8 mouse cellular contexts compared by ENCODE assay signal in genomic region chr1:136130951-136131558, GRCm38 (mm10). TPM values are rescaled to one million over a fixed set of nuclear protein-coding genes. Genes with fewer than 3 reads are reported as not detected.
DNase-seq lines count a peak whose midpoint lies in the region; ATAC-seq and TF ChIP-seq lines count a peak whose summit lies in the region.

Gene Kif21b, plus strand, starts transcription at chr1:136131389.

- no peaks in the 10 kb centered on the region for H3K9me3 ChIP-seq in forebrain, embryonic 13.5 days (replicated peaks)
- H3K9me3 ChIP-seq in liver, embryonic 15.5 days (replicated peaks) = no peaks in the 10 kb centered on the region
- no peaks in the 10 kb centered on the region for H3K9me3 ChIP-seq in neural tube, embryonic 12.5 days
- H3K9me3 ChIP-seq in stomach, postnatal 0 days (ENCODE audit: control insufficient read depth, low read length) = no peaks in the 10 kb centered on the region

- WGBS in forebrain, embryonic 13.5 days = 2% methylated on average over 42 of the region's 42 CpGs
- WGBS in liver, embryonic 15.5 days (ENCODE audit: insufficient replicate concordance) = under 1% methylated on average over 42 of the region's 42 CpGs
- WGBS in neural tube, embryonic 12.5 days = under 1% methylated on average over 42 of the region's 42 CpGs
- WGBS in stomach, postnatal 0 days = 1% methylated on average over 37 of the region's 42 CpGs

- intact Hi-C loops in heart, postnatal 10 days (cut with DNase I) = no loop called here

- H3K27ac ChIP-seq in brown adipose tissue, adult 24 weeks (replicated peaks; ENCODE audit: low read depth, low read length) = no peak within 1 kb of the TSS
- H3K27ac ChIP-seq in forebrain, embryonic 13.5 days = peak within 1 kb of the TSS; percentile 95
- peak within 1 kb of the TSS; percentile 55; the same call in 1 of the 2 replicates for H3K27ac ChIP-seq in liver, embryonic 15.5 days (replicated peaks)
- H3K27ac ChIP-seq in neural tube, embryonic 12.5 days = peak within 1 kb of the TSS; percentile 67
- H3K27ac ChIP-seq in stomach, postnatal 0 days (replicated peaks) = no peak within 1 kb of the TSS

- peak; percentile 90 for ATAC-seq in forebrain, embryonic 13.5 days
- peak; percentile 81 for ATAC-seq in liver, embryonic 15.5 days (ENCODE audit: insufficient read depth)
- ATAC-seq in neural tube, embryonic 12.5 days (ENCODE audit: low FRiP score, low read depth) = peak; percentile 91
- ATAC-seq in stomach, postnatal 0 days (ENCODE audit: low FRiP score, low TSS enrichment) = peak; percentile 76

- H3K4me1 ChIP-seq in brown adipose tissue, adult 24 weeks (ENCODE audit: control insufficient read depth, insufficient read depth, insufficient read length, low read length) = peaks cover 2% of the 10 kb centered on the region
- H3K4me1 ChIP-seq in forebrain, embryonic 13.5 days = peaks cover 65% of the 10 kb centered on the region
- peaks cover 85% of the 10 kb centered on the region for H3K4me1 ChIP-seq in liver, embryonic 15.5 days (replicated peaks)
- H3K4me1 ChIP-seq in neural tube, embryonic 12.5 days = peaks cover 62% of the 10 kb centered on the region
- H3K4me1 ChIP-seq in stomach, postnatal 0 days (replicated peaks; ENCODE audit: control insufficient read depth, insufficient read depth) = 0 out of 2 replicates have a peak, but pooled peaks cover 11% of the 10 kb centered on the region

- H3K9ac ChIP-seq in forebrain, embryonic 13.5 days = peak within 1 kb of the TSS; percentile 97
- H3K9ac ChIP-seq in liver, embryonic 15.5 days = peak within 1 kb of the TSS; percentile 65
- peak within 1 kb of the TSS; percentile 86 for H3K9ac ChIP-seq in neural tube, embryonic 12.5 days
- peak within 1 kb of the TSS; percentile 74 for H3K9ac ChIP-seq in stomach, postnatal 0 days (ENCODE audit: low read length)

- peak within 1 kb of the TSS; percentile 65 for H3K4me3 ChIP-seq in brown adipose tissue, adult 24 weeks (ENCODE audit: insufficient read depth, low read depth, low read length)
- peak within 1 kb of the TSS; percentile 89 for H3K4me3 ChIP-seq in forebrain, embryonic 13.5 days
- peak within 1 kb of the TSS; percentile 69 for H3K4me3 ChIP-seq in liver, embryonic 15.5 days (replicated peaks)
- H3K4me3 ChIP-seq in neural tube, embryonic 12.5 days = peak within 1 kb of the TSS; percentile 79
- H3K4me3 ChIP-seq in stomach, postnatal 0 days (ENCODE audit: low read depth, low read length) = peak within 1 kb of the TSS; percentile 68

- no peaks in the 10 kb centered on the region for H3K36me3 ChIP-seq in forebrain, embryonic 13.5 days (ENCODE audit: poor library complexity, severe bottlenecking)
- no peaks in the 10 kb centered on the region for H3K36me3 ChIP-seq in liver, embryonic 15.5 days (replicated peaks)
- H3K36me3 ChIP-seq in neural tube, embryonic 12.5 days = no peaks in the 10 kb centered on the region
- H3K36me3 ChIP-seq in stomach, postnatal 0 days (ENCODE audit: control insufficient read depth, insufficient read depth, low read length) = no peaks in the 10 kb centered on the region

- H3K27me3 ChIP-seq in forebrain, embryonic 13.5 days = peaks cover 4% of the 10 kb centered on the region; the same call in 1 of the 2 replicates
- peaks cover 29% of the 10 kb centered on the region for H3K27me3 ChIP-seq in liver, embryonic 15.5 days
- H3K27me3 ChIP-seq in neural tube, embryonic 12.5 days (replicated peaks) = no peaks in the 10 kb centered on the region; the same call in 1 of the 2 replicates
- no peaks in the 10 kb centered on the region for H3K27me3 ChIP-seq in stomach, postnatal 0 days (ENCODE audit: control insufficient read depth, insufficient read depth, low read length)

- TF ChIP-seq EP300 in stomach, postnatal 0 days (optimal IDR thresholded peaks at IDR 0.05) = no peak

- peak; percentile 93 for DNase-seq in CD4-positive helper T cell, adult 2 months (ENCODE audit: low read depth, low spot score)
- peak; percentile 86 to 88 for DNase-seq in heart, postnatal 10 days
- DNase-seq in kidney, postnatal 4 days = peak; percentile 93 to 94
- DNase-seq in stomach, postnatal 0 days (ENCODE audit: low spot score) = peak; percentile 91

- TF ChIP-seq CTCF in stomach, postnatal 0 days (IDR thresholded peaks at IDR 0.05; ENCODE audit: low read depth) = no peak

- peak within 1 kb of the TSS; percentile 75 for H3K4me2 ChIP-seq in forebrain, embryonic 13.5 days
- H3K4me2 ChIP-seq in liver, embryonic 15.5 days = peak within 1 kb of the TSS; percentile 99
- H3K4me2 ChIP-seq in neural tube, embryonic 12.5 days (replicated peaks) = peak within 1 kb of the TSS; percentile 75
- H3K4me2 ChIP-seq in stomach, postnatal 0 days (replicated peaks; ENCODE audit: low read depth) = peak within 1 kb of the TSS; percentile 100

RNA-seq across cellular contexts. Expression of gene Kif21b, which starts in this region (rescaled TPM):
- polyA plus RNA-seq in brown adipose tissue, adult 24 weeks (2012; ENCODE audit: insufficient read depth, insufficient read length, missing spikeins) = 1.3 TPM in 2 replicates
- polyA plus RNA-seq in forebrain, embryonic 13.5 days (2015; fragmentation: Nextera tagmentation; extraction: Ambion mirVana) = 43.4 and 45.5 TPM in 2 replicates
- total RNA-seq in heart, postnatal 10 days (2021) = 1 to 10 TPM; 1.3 to 1.6 TPM
- 1.1 and 1.5 TPM in 2 replicates for polyA plus RNA-seq in liver, embryonic 15.5 days (2015; fragmentation: Nextera tagmentation; extraction: Ambion mirVana)
- polyA plus RNA-seq in neural tube, embryonic 12.5 days (2016; fragmentation: Nextera tagmentation; extraction: Ambion mirVana) = 35.9 and 37.1 TPM in 2 replicates
- 0.29 and 0.36 TPM in 2 replicates for polyA plus RNA-seq in stomach, postnatal 0 days (2015; fragmentation: Nextera tagmentation; extraction: Ambion mirVana)

Comparison
In these comparisons a context has a peak if more than half of its experiments do, and no peak if none do; other contexts are left out.
1. RNA of gene Kif21b (polyA plus RNA-seq): 43.4 to 45.5 TPM in forebrain, embryonic 13.5 days and 35.9 to 37.1 TPM in neural tube, embryonic 12.5 days; 1.3 TPM in brown adipose tissue, adult 24 weeks, 1.1 to 1.5 TPM in liver, embryonic 15.5 days and 0.29 to 0.36 TPM in stomach, postnatal 0 days; every median in the first group is over 10 times any median in the second.
2. Peak in DNase-seq, ATAC-seq, H3K4me3 ChIP-seq, H3K9ac ChIP-seq and H3K4me2 ChIP-seq in stomach, postnatal 0 days; RNA of the gene not detected or under 1 TPM.
3. H3K27ac ChIP-seq: peak in forebrain, embryonic 13.5 days (single experiment), liver, embryonic 15.5 days (single experiment) and neural tube, embryonic 12.5 days (single experiment); none in brown adipose tissue, adult 24 weeks (single experiment) and stomach, postnatal 0 days (single experiment).
4. Peak in every context shown above with its lines, with median percentiles within 50 percentile points of each other: DNase-seq, H3K4me3 ChIP-seq, ATAC-seq, H3K4me2 ChIP-seq and H3K9ac ChIP-seq.